Mouse (Mus musculus): ENCODE measurements around the gene Pcolce2.

Pcolce2 gene

DNA sequence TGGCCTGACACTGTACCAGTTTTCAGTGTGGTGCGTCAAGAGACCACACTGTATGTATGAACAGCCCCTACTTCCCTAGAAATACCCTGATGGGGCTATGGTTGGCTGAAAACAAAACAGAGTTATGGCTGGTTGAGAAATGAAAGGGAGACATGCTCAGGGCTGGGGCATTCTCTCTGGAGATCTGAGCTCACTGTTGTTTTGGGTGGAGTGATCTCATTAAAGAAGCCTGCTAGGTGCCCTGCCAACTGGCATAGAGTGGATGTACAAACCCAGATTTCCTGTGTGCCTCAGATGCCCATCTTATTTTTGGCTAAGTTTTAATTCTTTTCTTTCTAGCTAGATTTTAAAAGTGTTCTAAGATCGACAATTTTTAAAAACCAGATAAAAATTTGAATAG lies 20.5 kb downstream of the Pcolce2 start:
- DNase-seq = no peak

GRCm38 (mm10) chr9:95664290-95664989 lies 27.0 kb downstream of the Pcolce2 start:
- DNase-seq = no peak

DNA sequence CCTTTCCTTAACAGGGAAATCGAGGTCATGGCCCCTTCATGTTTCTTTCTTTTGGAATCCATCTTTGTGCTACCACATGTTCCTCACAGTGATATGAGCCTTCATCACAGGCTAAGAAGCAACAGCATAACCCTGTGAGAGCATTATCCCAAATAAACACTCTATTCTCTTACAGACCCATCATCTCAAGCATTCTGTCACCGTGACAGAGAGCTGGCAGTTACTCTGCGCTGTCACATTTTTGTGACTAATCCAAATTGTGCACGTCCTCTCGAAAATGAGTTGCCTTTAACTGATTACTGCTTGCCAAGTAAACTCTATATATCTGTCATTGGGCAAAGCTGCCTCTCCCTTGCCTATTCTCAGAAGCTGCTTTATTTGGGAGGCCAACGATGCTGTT lies 28.4 kb downstream of the Pcolce2 start:
- DNase-seq = no peak

- no peak for DNase-seq
Observed at GRCm38 (mm10) chr9:95667836-95668235, 30.4 kb downstream of the Pcolce2 start.

DNA sequence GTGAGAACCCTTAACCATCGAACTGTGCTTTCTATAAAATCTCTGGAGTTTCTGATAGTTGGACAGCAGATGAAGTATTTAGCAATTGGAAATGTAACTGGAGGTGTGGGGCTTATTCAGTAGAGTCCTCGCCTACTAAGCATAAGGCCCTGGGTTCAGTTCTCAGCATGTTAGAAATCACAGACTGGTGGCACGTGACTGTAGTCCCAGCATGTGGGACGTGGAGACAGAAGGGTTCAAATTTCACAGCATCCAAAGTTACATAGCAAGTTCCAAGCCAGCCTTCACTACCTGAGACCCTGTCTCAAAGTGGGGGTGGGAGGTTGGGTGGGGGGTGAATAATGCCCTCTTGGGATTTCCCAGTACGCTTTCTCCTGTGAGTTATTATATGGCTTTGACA lies 30.9 kb downstream of the Pcolce2 start:
- DNase-seq = no peak

DNA sequence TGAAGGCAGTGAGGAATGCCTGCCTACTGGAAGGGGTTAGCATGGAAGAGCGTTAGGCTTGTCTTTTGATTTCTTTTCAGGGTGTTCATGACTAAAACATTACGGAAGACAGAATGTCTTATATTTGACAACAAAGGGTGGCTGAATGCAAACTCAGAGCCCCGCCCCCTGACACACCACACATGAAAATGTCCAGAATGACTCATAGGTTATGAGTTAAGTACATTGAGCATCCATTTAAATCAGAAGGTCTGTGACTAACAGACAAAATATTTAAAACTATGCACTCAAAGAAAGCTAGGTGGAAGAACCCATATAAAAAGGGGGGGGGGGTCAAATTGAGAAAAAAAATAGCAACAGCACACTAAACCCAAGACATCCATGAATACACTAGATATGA lies 34.9 kb downstream of the Pcolce2 start:
- DNase-seq = no peak

GRCm38 (mm10) chr9:95672760-95673159 lies 35.4 kb downstream of the Pcolce2 start:
- no peak for DNase-seq

GRCm38 (mm10) chr9:95675064-95675699 lies 37.8 kb downstream of the Pcolce2 start:
- no peak for DNase-seq

GRCm38 (mm10) chr9:95676021-95676420 lies 38.6 kb downstream of the Pcolce2 start:
- DNase-seq = no peak

GRCm38 (mm10) chr9:95679966-95680365 lies 42.6 kb downstream of the Pcolce2 start:
- DNase-seq = no peak

GRCm38 (mm10) chr9:95680691-95681090 lies 43.3 kb downstream of the Pcolce2 start:
- DNase-seq = no peak

- no peak for DNase-seq
Observed at GRCm38 (mm10) chr9:95685660-95686440, 48.4 kb downstream of the Pcolce2 start.

DNA sequence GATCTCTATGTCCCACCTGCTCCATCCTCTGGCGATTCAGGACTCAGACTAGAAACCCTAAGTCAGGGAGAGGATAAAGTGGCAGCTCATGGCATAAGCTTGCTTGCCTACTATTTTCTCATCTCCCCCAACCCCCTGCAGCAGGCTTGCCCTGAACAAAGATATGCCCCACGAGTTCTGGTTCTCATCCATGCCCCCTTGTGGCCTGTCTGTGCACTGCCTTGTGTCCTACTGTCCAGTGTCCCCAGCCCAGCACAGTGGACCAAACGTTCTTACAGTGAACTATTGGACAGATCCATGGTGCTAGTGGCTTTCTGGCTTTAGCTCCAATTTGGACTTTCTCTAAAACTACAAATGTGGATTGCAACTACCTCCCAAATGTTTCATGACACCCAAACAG lies 50.7 kb downstream of the Pcolce2 start:
- DNase-seq = peak in 1 of 2 experiments; percentile 19

DNA sequence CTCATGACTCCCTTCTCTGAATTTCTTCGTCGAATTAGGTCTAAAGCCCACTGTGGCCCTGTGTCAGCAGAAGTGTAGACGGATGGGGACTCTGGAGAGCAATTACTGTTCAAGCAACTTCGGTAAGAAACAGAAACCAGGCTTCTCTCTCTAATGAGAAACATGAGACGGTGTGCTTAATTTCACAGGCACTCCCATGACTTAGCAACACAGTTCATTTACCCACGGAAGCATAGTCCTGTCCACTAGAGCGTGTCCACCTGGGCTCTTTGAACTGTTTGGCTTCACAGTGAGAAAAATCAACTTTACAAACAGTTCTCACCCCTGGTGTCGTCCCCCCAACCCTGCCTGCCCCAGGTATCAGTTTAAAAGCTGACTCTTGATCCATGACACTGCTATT lies 55.4 kb downstream of the Pcolce2 start:
- DNase-seq = no peak

DNA sequence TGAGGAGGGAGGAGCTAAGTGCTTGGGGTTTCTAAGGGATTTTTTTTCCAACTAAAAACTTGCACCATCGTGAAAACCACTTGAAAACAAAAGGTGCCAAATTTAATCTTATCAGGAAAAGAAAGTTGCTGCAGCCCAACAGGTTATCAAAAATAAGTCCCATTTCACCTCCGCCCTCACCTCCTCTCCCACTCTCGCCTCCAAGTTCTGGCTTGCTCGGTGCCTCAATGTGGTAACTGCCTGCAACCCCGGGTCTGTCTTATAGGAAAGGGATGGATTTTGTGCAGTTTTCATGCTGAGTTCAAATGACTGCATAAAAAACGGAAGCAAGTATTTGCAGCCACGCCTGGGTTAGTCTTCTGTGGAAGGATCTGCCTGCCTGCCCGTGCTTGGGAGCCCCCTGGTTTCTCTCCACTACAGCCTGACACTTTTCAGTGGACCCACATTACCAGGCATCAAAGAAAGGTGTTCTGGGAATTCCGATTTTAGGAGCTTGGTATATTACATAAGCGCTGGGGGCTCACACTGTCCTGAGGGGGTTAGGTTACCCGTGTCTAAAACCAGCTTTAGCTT lies 56.2 kb downstream of the Pcolce2 start:
- no peak for DNase-seq

GRCm38 (mm10) chr9:95694526-95694925 lies 57.1 kb downstream of the Pcolce2 start:
- DNase-seq = no peak

- no peak for DNase-seq
Observed at GRCm38 (mm10) chr9:95695023-95695422, 57.6 kb downstream of the Pcolce2 start.

GRCm38 (mm10) chr9:95696581-95696980 lies 59.2 kb downstream of the Pcolce2 start:
- DNase-seq = no peak

- DNase-seq = peak in 1 of 2 experiments; percentile 22
Observed at GRCm38 (mm10) chr9:95697808-95698207, 60.4 kb downstream of the Pcolce2 start.

- DNase-seq = no peak
Observed at GRCm38 (mm10) chr9:95699273-95699672, 61.9 kb downstream of the Pcolce2 start.

- DNase-seq = no peak
Observed at GRCm38 (mm10) chr9:95704078-95704477, 66.7 kb downstream of the Pcolce2 start.

DNA sequence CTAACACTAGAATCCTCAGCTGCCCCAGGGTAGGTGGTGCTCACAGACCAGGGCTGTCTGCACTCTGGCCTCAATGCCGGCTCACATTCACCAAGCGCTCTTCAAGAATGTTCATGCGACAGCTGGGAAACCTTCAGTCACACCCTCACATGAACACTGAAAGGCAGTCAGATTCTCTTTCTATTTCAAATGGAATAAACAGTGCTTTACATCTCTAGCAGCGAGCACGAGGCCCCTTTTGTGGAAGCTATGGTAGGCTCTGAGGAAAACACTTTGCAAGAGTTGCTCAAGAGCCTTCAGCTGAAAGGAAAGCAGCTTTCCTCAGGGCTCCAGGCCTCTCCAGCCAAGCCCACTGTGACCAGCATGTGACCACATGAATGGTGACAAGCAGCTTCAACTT lies 68.0 kb downstream of the Pcolce2 start:
- DNase-seq = no peak

- no peak for DNase-seq
Observed at GRCm38 (mm10) chr9:95708943-95709342, 71.5 kb downstream of the Pcolce2 start.

GRCm38 (mm10) chr9:95712574-95712973 lies 75.2 kb downstream of the Pcolce2 start:
- no peak for DNase-seq

Data from spleen, adult 18-20 months (tissue).